Mouse (Mus musculus): Measurements from ENCODE around the gene Cnbd2. TPM values are rescaled to one million over a fixed set of nuclear protein-coding genes. Genes with fewer than 3 reads are reported as not detected.
"Not testable (repeated sequence)": the region's sequence is repeated elsewhere in the genome, so short reads cannot be mapped to it uniquely, and the experiment has no call there.

Gene Cnbd2
- total RNA-seq, 2 experiments from 2014 or later = 2.7 to 4.9 TPM

DNA sequence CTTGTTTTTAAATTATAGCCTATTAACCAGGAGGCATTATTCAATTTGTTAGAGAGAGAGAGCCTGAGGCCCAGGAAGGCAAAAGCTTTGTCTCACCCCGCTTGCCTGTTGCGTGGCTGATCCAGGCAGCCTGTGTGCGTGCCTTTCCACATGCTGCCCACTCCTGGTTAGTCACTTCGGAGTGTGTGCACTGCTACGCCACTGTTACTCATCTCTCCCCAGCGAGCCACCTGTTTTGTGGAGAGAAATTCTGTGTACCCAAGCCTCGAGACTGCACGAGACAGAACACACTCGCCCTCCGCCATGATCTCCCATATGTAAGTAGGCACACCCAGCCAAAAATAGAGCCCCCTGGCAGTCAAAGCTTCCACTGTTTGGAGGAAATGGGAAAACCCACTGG, 67.8 kb downstream of the Cnbd2 start:
- no peak for ATAC-seq (replicated peaks; ENCODE audit: poor library complexity)

DNA sequence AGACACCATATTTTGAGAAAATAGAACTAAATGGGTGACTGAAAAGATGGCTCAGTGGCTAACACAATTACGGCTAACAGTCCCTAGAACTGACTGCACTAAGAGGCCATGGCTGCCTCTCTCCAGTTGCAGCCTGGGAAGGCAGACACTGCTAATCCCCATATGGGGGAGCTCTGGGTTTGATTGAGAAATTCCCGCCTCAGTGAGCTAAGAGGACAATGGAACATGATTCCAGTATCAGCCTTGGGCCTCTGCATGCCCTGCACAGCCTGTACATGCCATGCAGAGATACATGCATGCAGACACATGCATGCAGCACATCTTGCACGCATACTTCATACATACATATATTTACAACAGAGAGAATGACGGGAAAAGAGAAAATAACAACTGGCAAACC, 69.3 kb downstream of the Cnbd2 start:
- no peak for ATAC-seq (replicated peaks; ENCODE audit: poor library complexity)

DNA sequence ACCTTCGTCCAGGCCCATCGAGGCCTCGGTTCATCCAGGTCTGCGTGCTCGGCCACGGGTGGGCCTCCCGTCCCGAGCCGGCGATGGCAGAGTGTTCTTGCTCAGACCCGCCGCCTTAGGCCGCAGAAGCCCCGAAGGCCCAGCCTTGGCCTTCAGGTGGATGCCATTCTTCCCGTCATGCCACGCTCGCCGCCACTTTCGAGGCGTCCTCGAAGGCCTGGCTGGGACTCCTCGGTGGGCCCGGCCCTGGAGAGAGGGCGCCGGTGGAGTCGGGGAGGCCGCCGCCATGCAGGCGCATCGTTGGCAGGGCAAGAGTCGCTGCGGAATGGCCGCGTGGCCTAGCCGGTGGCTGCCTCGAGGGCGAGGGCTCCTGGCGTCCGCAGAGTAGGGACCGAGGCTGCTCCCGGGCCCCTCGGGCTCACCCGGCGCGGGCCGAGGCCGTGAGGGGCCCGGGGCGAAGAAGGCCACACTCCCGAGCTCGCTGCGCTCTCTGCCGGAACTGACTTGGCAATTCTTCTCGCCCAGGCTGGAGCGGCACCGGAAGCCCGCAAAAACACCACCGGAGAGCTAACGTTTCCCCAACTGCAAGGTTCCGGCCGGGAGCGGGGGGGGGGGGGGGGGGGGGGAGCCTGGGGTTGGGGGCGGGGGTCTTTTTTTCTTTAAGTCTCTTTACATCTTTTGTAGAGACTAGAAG, 80.5 kb downstream of the Cnbd2 start:
- peak; percentile 99 for ATAC-seq (replicated peaks; ENCODE audit: poor library complexity)

DNA sequence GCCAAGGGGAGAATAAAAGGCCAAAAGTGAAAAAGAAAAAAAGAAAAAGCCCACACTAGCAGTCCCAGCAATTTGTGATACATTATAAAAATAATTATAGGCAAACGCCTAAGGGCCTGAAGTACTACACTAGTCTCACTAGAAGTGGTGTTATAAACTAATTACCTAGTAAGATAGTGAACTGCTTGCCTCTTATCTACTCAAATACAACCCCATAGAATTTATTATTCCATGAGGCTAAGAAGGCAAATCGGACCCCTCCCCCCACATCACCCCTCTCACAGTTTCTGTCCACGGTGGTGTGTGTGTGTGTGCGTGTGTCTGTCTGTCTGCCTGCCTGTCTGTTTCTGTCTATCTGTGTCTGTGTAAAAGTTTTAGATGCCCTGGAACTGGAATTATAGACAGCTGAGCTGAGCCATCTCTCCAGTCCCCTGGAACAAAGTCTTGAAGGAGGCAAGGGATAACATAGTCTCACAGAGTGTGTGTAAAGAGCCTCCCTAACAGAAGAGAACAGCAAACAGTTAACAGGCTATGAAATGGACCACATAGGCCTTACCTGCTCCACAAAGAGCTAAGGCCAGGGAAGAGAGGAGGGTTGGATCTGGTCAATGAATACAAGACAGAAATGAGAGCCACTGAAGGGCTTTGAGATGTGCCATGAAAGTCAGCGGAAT, 81.2 kb downstream of the Cnbd2 start:
- ATAC-seq (replicated peaks; ENCODE audit: poor library complexity) = no peak; the same call in 1 of the 2 replicates

DNA sequence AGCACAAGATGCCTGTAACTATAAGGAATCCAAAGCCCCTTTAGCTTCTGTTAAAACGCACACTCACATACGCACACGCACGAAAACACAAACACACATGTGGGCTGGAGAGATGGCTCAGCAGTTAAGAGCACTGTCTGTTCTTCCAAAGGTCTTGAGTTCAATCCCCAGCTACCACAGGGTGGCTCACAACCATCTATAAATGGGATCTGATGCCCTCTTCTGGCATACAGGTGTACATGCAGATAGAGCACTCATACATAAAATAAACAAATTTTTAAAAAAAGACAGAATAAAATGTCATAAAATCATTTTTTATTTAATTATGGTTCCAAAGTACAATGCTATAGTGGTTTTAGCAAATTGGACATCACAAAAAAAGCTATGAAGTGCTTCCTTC, 82.2 kb downstream of the Cnbd2 start:
- no peak for ATAC-seq (replicated peaks; ENCODE audit: poor library complexity)

DNA sequence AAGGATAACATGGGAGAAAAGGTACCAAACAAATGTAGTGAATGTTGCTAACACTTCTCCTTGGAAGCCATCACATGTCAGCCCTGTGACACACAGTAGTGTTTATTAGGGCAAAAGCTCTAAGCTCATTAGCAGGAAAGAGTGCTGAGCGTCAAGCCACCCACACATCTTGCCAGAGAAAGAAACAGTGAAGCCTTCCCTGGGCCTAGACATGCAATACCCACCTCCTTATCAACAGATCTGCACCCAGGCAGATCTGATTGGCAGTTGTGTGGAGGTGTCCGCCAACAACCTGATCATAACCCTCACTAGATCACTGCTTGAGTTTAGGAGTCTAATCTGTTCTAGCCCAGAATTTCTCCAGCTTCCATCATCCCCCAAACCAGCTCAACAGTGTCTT, 84.0 kb downstream of the Cnbd2 start:
- no peak for ATAC-seq (replicated peaks; ENCODE audit: poor library complexity)

DNA sequence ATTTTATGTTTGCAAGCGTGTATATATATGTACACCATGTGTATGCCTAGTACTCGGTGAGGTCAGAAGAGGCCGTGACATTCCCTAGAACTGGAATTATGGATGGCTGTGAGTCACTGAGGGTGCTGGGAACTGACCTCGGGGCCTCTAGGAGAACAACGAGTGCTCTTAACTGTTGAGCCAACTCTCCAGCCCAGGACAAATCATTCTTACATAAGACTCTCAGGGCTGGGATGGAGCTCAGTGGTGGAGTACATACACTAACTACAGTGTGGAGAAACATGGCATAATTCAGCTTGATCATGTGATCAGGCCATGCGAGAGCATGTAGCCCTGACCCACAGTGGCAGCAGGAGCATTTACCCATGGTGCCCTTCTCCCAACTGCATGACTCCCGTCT, 85.9 kb downstream of the Cnbd2 start:
- no peak for ATAC-seq (replicated peaks; ENCODE audit: poor library complexity)

DNA sequence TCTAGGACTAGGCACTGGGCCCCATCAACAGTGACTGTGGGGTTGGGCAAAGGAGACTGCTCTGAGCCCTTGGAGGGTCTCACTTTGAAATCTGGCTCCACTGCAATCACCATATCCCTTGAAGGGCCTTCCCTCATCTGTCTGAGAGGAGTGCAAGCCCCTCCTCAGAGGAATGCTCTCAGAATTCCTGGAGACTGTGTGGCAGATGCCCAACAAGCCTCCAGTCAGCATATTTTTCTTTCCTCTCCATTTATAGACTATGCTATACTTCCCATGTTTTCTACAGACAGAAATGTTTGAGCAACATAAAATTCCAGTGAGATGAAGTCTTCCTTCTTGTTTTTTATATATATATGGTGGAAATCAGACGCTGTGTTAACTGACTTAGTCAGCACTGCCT, 87.4 kb downstream of the Cnbd2 start:
- ATAC-seq (replicated peaks; ENCODE audit: poor library complexity) = no peak

DNA sequence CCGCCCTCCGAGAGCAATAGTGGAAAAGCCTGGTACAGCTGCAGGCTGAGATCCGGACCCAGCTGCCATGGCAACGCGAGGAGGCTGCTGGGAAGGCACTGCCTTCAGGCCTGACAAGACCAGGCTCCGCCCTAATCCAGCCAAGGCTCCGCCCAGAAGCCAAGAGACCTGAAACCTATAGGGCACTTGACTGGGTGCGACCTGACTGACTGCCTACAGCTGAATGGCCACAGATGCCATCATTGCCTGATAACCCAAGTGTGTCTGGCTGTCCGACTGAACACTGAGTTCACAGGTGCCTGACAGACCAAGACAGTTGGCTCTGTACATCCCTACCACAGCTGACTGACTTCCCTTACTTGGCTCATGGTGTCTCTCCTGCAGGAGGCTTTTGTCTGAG, 89.2 kb downstream of the Cnbd2 start:
- peak; percentile 99 for ATAC-seq (replicated peaks; ENCODE audit: poor library complexity)

DNA sequence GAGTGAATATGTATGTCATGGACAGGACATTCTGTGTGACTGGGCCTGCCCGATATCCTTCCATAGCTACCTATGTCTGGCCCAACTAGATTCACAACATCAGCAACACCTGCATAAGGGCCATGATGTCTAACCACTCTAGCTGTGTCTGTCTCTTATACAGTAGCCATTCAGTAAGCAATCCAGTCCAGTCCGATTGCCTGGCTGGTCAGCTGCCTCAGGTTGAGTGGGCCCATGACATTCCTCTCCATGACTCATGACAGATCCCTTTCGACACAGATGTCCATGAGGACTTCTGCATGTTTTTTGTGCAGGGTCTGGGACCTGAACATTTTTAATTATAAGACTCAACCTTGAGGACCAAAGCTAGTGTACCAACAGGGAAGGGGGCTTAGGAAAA, 89.9 kb downstream of the Cnbd2 start:
- no peak for ATAC-seq (replicated peaks; ENCODE audit: poor library complexity)

DNA sequence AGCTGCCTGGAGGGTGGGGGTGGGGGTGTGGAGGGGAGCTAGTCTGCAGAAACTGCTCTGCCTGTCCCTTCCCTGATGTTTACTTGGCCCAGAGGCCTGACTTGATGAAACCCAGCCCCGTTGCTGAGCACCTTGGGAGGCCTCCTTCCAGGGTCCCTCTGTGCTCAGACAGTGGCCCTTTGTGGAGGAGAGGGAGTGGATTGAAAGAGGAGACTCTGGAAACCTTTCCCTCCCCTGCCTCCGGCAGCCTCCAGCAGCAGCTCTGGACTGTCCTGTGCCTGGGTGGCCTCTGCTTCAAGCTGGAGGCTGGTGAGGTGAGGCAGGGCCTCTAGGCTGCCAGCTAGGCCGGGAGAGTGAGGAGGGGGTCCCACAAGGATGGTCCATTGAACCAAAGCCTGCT, 94.9 kb downstream of the Cnbd2 start:
- ATAC-seq (replicated peaks; ENCODE audit: poor library complexity) = no peak

DNA sequence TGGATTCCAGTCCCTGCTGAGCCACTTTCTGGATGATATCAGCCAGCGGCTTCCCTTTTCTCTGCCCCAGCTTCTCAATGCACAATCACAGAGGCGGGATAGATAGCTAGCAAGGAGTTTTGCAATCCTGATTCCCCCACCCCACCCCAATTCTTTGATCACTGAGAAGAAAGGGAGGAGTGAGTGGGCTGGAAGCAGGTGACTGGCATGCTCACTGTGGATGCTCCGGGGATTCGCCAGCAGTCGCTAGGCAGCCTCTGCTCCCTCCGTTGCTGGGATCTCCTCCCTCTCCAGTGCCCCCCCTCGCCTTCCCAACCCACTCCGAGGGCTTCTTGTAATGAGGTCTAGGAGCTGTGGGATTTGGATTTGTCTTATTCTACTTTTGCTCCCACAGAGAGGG, 96.1 kb downstream of the Cnbd2 start:
- no peak for ATAC-seq (replicated peaks; ENCODE audit: poor library complexity)

DNA sequence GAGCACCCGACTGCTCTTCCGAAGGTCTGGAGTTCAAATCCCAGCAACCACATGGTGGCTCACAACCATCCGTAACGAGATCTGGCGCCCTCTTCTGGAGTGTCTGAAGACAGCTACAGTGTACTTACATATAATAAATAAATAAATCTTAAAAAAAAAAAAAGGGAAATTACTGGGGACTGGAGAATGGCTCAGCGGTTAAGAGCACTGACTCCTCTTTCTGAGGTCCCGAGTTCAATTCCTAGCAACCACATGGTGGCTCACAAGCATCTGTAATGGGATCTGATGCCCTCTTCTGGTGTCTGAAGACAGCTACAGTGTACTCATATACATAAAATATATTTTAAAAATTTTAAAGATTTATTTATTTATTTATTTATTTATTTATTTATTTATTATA, 99.2 kb downstream of the Cnbd2 start:
- ATAC-seq (replicated peaks; ENCODE audit: poor library complexity) = not testable (repeated sequence)

DNA sequence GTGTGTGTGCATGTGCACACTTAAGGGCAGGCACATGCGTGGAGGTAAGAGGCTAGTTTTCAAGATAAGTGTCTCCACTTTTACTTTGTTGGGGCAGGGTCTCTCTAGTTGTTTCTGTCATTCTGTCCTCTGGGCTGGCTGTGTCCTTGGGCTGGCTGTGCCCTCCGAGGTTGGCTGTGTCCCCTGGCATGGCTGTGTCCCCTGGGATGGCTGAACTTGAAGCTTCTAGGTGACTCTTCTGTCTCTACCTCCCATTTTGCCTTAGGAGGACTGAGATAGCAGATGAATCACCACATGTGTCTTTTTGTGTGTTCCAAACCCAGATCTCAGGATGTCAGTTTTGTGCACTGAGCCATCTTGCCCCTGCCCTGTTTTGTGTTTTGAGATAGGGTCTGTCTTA, 102.9 kb downstream of the Cnbd2 start:
- ATAC-seq (replicated peaks; ENCODE audit: poor library complexity) = no peak

DNA sequence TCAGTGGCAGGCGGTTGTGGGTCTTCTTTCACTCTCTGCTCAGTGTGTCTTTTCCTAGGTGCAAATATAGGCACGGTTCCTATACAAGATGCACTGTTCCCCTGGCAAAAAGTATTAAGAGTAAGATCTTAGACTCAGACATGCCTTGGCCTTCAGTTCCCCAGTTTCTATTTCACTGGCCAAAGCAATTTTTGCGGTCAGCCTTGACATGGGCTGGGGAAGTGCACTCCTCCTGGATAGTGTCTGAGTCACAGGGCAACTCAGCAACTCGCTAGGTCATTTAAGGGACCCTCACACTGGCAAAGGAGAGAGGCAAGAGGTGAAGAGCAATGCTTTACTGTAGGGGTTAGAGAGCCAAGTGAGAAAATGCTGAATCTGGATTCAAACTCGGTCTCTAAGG, 103.6 kb downstream of the Cnbd2 start:
- 0 out of 2 replicates have a peak, but pooled peaks have one; percentile 23 for ATAC-seq (replicated peaks; ENCODE audit: poor library complexity)

DNA sequence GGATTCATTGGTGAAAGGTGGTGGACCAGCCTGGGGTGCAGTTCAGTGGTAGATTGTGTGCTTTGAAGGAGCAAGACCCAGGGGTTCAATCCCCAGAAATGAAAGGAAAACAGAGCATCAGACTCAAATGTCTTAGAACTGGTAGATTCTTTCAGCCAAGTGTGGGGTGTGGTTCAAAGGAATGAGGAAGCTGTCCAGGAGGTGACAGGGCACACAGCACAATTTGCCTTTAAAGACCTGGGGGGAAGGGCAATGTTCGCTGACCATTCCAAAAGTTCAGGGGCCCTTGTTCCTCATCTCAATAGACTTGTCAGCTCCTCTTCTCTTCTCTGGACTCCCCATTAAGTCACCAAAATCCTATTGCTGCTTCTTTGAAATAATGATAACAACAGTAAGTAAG, 105.1 kb downstream of the Cnbd2 start:
- ATAC-seq (replicated peaks; ENCODE audit: poor library complexity) = peak; percentile 29; the same call in 1 of the 2 replicates

DNA sequence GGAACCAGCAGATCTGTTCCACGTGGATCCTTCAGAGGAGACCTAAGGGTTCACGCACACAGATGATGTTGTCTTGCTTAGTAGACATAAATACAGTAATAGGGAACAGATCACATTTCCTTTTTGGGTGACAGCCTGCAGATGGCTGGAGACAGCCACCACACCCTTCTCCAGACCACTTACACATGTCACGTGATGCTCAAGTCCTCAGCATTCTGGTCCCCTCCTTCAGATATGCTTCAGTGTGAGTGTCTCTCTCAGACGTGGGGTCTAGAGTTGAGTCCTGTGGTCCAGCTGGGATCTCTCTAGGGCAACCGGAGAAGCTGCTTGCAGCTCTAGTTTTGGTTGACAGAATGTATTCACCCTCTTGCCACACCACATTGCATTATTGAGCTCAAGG, 106.4 kb downstream of the Cnbd2 start:
- ATAC-seq (replicated peaks; ENCODE audit: poor library complexity) = no peak

DNA sequence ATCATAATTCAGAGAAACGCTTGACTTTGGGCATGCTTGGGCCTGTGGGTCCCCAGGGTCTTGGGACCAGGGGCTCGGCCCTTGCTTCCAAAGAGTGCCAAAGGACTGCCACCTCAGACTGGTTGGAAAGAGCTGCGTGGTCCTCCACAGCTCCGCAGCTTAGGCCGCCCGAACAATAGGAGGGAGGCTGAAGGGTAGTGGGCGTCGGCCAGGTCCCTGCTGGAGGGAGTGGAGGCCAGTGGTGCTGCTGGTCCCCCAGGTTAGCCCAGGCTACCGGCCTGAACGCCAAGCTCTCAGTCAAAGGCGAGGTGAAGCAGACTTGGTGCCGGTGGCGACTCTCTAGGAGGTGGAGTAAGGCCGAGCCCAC, 108.2 kb downstream of the Cnbd2 start:
- no peak for ATAC-seq (replicated peaks; ENCODE audit: poor library complexity)

DNA sequence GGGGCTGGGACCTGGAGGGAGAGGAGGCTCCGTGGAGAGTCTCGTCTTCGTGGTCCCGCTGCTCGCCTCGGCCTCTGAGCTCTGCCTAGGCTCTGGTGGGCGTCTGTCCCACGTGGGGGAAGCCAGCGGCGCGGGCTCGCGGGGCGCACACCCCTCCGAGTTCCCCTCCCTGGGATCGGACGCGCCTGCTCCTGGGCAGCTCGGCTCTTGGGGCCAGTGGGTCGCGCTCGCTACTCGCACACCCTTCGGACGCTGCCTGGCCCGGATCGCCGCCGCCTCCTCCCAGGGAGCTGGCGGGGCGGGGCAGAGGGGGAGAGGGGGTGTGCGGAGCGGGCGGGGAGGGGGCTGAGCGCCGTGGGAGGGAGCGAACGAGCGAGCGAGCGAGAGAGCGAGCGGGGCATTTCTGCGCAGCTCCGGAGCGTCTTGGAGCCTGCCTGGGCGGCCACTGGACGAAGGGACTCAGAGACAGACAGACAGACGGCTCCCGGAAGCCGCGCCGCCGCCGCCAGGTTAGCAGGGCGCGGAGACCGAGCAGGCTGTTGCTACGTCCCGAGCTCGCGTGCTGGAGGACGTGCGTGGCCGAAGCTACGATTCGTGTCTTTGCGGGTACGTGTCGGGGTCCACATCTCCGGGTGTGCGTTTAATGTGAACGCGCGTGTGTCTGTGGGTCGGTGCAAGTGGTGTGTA, 108.7 kb downstream of the Cnbd2 start, which contains the start of gene Epb41l1:
TSS of gene Epb41l1 (plus strand) at position 216 of the 687 bp plus-strand sequence.
- ATAC-seq (replicated peaks; ENCODE audit: poor library complexity) = peak; percentile 38

DNA sequence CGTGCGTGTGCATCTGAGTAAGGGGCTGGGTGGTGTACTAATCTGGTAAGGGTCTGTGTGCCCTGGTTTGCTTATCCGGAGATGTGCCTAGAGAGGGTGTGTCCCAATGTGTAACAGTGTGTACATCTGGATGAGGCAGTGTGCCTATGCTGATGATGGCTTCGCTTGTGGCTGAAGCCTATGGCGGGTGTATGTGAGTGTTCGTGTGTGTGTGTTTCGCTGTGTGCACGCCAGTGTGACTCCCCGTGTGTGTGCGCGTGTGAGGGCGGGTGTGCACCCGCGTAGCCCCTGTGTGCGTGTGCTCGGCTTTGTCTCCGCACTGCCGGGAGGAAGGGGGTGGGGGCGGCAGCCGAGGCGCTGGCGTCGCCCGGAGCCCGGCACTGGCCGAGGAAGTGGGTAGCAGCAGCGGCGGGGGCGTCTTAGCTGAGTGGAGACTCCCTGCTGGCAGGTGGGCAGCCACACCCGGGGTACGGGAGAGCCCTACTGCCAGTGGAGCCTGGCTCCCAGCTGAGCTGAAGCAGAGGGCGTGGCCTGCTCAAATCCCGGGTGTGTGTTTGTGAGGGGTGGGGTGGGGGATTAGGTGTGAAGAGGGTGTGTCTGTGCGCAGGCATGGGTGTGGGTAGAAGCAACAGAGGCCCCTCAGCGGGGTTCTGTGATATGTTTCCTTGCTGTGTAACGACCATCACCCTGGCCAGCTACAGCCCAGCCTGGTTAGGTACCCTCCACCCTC, 109.4 kb downstream of the Cnbd2 start:
- peak; percentile 45 for ATAC-seq (replicated peaks; ENCODE audit: poor library complexity)

DNA sequence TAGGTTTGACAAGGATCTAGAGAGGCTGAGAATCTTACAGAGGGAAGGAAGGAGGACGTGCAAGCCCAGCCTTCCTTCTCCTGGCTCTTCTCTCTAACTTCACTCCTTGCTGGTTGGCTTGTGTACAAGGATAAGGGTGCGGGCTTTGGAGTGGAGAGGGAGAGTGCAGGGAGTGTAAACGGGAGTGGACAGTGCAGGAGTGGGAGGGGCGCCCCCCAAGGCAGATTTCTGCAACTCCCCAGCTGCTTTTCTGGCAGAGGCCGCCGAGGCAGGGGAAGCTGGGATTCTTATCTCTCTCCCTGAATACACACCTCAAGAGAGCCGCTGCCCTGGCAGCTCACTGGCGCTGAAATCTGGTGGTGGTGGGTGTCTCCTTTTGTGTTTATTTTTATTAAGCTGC, 110.5 kb downstream of the Cnbd2 start:
- ATAC-seq (replicated peaks; ENCODE audit: poor library complexity) = no peak

All from megakaryocyte progenitor cell, adult 5-6 weeks (primary cell).